Mouse (Mus musculus): ENCODE measurements around the gene Ppm1l.

GRCm38 (mm10) chr3:69374983-69375382, 58.3 kb downstream of the Ppm1l start:
- no peak for TF ChIP-seq CTCF (IDR thresholded peaks at IDR 0.05; ENCODE audit: low read depth, low read length)
- no peak for TF ChIP-seq POLR2A (IDR thresholded peaks at IDR 0.05; ENCODE audit: borderline replicate concordance, low read depth, low read length)

Data from bone marrow macrophage, adult 2 months (primary cell).